Comparison of ENCODE assay signal across 8 mouse cellular contexts in the genomic region with DNA sequence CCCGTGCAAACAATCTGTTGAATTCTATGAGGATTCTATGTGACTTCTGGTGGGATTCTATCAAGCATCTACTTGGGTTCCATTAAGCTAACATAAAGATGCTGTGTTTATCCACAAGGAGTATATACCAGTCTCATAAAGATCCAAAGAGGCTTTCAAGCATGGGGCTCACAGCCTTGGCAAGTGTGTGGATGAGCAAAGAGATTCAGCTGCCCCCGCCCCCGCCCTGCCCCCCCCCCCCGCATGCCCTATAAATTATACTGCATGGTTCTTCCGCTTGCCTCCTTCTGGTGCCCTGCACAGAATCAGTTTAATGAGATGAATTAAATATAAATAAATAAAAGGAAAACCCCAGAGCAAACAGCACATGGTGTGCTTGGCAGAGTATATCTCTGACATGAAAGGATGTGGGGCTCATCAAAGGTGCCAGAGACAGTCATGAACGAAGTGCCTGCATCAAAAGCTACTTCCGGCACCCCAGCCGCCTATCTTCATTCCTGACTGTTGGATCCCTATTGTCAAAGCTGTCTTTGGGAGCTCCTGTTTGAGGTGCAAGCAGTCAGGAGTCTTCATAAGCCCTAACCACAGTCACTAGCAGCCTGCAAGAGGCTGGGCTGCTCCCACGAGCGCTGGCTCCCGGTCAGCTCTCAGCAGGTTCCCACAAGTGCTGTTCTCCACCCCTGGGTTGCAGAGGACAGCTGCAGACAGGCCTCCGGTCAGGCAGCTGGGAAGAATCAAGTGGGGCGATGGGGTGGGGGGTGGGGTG. TPM values are rescaled to one million over a fixed set of nuclear protein-coding genes. Genes with fewer than 3 reads are reported as not detected.
DNase-seq lines count a peak whose midpoint lies in the region; ATAC-seq lines count a peak whose summit lies in the region.

No protein-coding gene starts in this region.

- H3K9me3 ChIP-seq in embryonic facial prominence, embryonic 15.5 days (replicated peaks): no peaks in the 10 kb centered on the region
- no peaks in the 10 kb centered on the region for H3K9me3 ChIP-seq in heart, embryonic 12.5 days (replicated peaks)
- H3K9me3 ChIP-seq in limb, embryonic 15.5 days: no peaks in the 10 kb centered on the region
- H3K9me3 ChIP-seq in stomach, embryonic 15.5 days: no peaks in the 10 kb centered on the region

- H3K36me3 ChIP-seq in embryonic facial prominence, embryonic 15.5 days: no peaks in the 10 kb centered on the region
- no peaks in the 10 kb centered on the region for H3K36me3 ChIP-seq in heart, embryonic 12.5 days
- no peaks in the 10 kb centered on the region for H3K36me3 ChIP-seq in limb, embryonic 15.5 days
- H3K36me3 ChIP-seq in stomach, embryonic 15.5 days: no peaks in the 10 kb centered on the region

- H3K4me3 ChIP-seq in embryonic facial prominence, embryonic 15.5 days (replicated peaks): no peak overlapping the region
- no peak overlapping the region for H3K4me3 ChIP-seq in heart, embryonic 12.5 days
- no peak overlapping the region for H3K4me3 ChIP-seq in limb, embryonic 15.5 days
- no peak overlapping the region for H3K4me3 ChIP-seq in stomach, embryonic 15.5 days (replicated peaks)

- H3K4me1 ChIP-seq in embryonic facial prominence, embryonic 15.5 days: peaks cover 7% of the 10 kb centered on the region; the same call in 1 of the 2 replicates
- peaks cover 17% of the 10 kb centered on the region for H3K4me1 ChIP-seq in heart, embryonic 12.5 days (replicated peaks)
- peaks cover 6% of the 10 kb centered on the region for H3K4me1 ChIP-seq in limb, embryonic 15.5 days
- peaks cover 15% of the 10 kb centered on the region for H3K4me1 ChIP-seq in stomach, embryonic 15.5 days

- no peaks in the 10 kb centered on the region for H3K27me3 ChIP-seq in embryonic facial prominence, embryonic 15.5 days
- peaks cover 14% of the 10 kb centered on the region; the same call in 1 of the 2 replicates for H3K27me3 ChIP-seq in heart, embryonic 12.5 days (replicated peaks)
- no peaks in the 10 kb centered on the region for H3K27me3 ChIP-seq in limb, embryonic 15.5 days
- no peaks in the 10 kb centered on the region for H3K27me3 ChIP-seq in stomach, embryonic 15.5 days (replicated peaks)

- no peak overlapping the region for H3K9ac ChIP-seq in embryonic facial prominence, embryonic 15.5 days
- no peak overlapping the region for H3K9ac ChIP-seq in heart, embryonic 12.5 days
- H3K9ac ChIP-seq in limb, embryonic 15.5 days: no peak overlapping the region
- H3K9ac ChIP-seq in stomach, embryonic 15.5 days: no peak overlapping the region

- 23% methylated on average over 13 of the region's 13 CpGs for WGBS in embryonic facial prominence, embryonic 15.5 days
- 27% methylated on average over 13 of the region's 13 CpGs for WGBS in heart, embryonic 12.5 days
- 21% methylated on average over 13 of the region's 13 CpGs for WGBS in limb, embryonic 15.5 days
- WGBS in stomach, embryonic 15.5 days: 18% methylated on average over 13 of the region's 13 CpGs

- H3K4me2 ChIP-seq in embryonic facial prominence, embryonic 15.5 days (replicated peaks): no peak overlapping the region
- peak overlapping the region; percentile 17; the same call in 1 of the 2 replicates for H3K4me2 ChIP-seq in heart, embryonic 12.5 days
- H3K4me2 ChIP-seq in limb, embryonic 15.5 days: no peak overlapping the region
- peak overlapping the region; percentile 27; the same call in 1 of the 2 replicates for H3K4me2 ChIP-seq in stomach, embryonic 15.5 days

- peak; percentile 75 for ATAC-seq in embryonic facial prominence, embryonic 15.5 days (ENCODE audit: insufficient number of reproducible peaks, low FRiP score, low TSS enrichment, low read depth)
- peak; percentile 55 for ATAC-seq in heart, embryonic 12.5 days (ENCODE audit: insufficient number of reproducible peaks, low FRiP score)
- ATAC-seq in limb, embryonic 15.5 days (ENCODE audit: insufficient number of reproducible peaks, low FRiP score, low TSS enrichment, low read depth): peak; percentile 71; the same call in 1 of the 2 replicates
- ATAC-seq in stomach, embryonic 15.5 days (ENCODE audit: insufficient read depth, low FRiP score, low read depth): peak; percentile 78
- ATAC-seq in activated CD4-positive, CD25-positive, alpha-beta regulatory T cell, adult 4 months: no peak

- no peak overlapping the region for H3K27ac ChIP-seq in embryonic facial prominence, embryonic 15.5 days (replicated peaks)
- H3K27ac ChIP-seq in heart, embryonic 12.5 days (ENCODE audit: poor library complexity, severe bottlenecking): no peak overlapping the region
- peak overlapping the region; percentile 69; the same call in 1 of the 2 replicates for H3K27ac ChIP-seq in limb, embryonic 15.5 days
- H3K27ac ChIP-seq in stomach, embryonic 15.5 days: peak overlapping the region; percentile 61

- peak; percentile 39 to 51 for DNase-seq in lung, adult 18-20 months
- no peak for DNase-seq in lung, postnatal 25 days (ENCODE audit: low spot score)
- DNase-seq in adrenal gland, postnatal 36 days: no peak

RNA-seq across cellular contexts. Expression of a gene that starts 46.5 kb away (rescaled TPM):
- 176 and 181 TPM in 2 replicates for polyA plus RNA-seq in embryonic facial prominence, embryonic 15.5 days (2015; fragmentation: Nextera tagmentation; extraction: Ambion mirVana)
- 46.0 and 46.4 TPM in 2 replicates for polyA plus RNA-seq in heart, embryonic 12.5 days (2016; fragmentation: Nextera tagmentation; extraction: Ambion mirVana)
- polyA plus RNA-seq in limb, embryonic 15.5 days (2015; fragmentation: Nextera tagmentation; extraction: Ambion mirVana): 285 and 309 TPM in 2 replicates
- 131 and 142 TPM in 2 replicates for polyA plus RNA-seq in stomach, embryonic 15.5 days (2015; fragmentation: Nextera tagmentation; extraction: Ambion mirVana)
- total RNA-seq in adrenal gland, postnatal 36 days (2021): 10 to 100 TPM; 16.5 to 17.0 TPM
- under 1 TPM in 1 of 2 experiments, not detected in 1; 0.32 TPM for polyA plus RNA-seq in activated CD4-positive, CD25-positive, alpha-beta regulatory T cell, adult 4 months (2017; shearing (Covaris generic))

Comparison
In these comparisons a context has a peak if more than half of its experiments do, and no peak if none do; other contexts are left out.
1. DNase-seq: peak in lung, adult 18-20 months (2 of 2); none in lung, postnatal 25 days (single experiment) and adrenal gland, postnatal 36 days (0 of 2).
2. H3K27ac ChIP-seq: peak in limb, embryonic 15.5 days (single experiment) and stomach, embryonic 15.5 days (single experiment); none in embryonic facial prominence, embryonic 15.5 days (single experiment) and heart, embryonic 12.5 days (single experiment).
3. H3K4me2 ChIP-seq: peak in heart, embryonic 12.5 days (single experiment) and stomach, embryonic 15.5 days (single experiment); none in embryonic facial prominence, embryonic 15.5 days (single experiment) and limb, embryonic 15.5 days (single experiment).
4. RNA of a gene that starts 46.5 kb away (polyA plus RNA-seq): 285 to 309 TPM in limb, embryonic 15.5 days, 176 to 181 TPM in embryonic facial prominence, embryonic 15.5 days, 131 to 142 TPM in stomach, embryonic 15.5 days and 46.0 to 46.4 TPM in heart, embryonic 12.5 days; 0.32 TPM in activated CD4-positive, CD25-positive, alpha-beta regulatory T cell, adult 4 months; every median in the first group is over 10 times any median in the second.